Mouse (Mus musculus) ovary, postnatal 14 days (tissue): ENCODE data around the gene Spdye4a.
A peak's percentile ranks its signal among the peaks of the same experiment; 100 is the strongest.

ENCODE experiments used
- DNase-seq: peaks from one replicate; pipeline ENCODE4 v3.0.0; 2022; ENCODE audit warnings: low spot score

Gene Spdye4a

GRCm38 (mm10) chr5:143226790-143227189 lies at the start of gene Spdye4a:
Gene Spdye4a, minus strand, starts transcription at chr5:143226890.
- no peak for DNase-seq

GRCm38 (mm10) chr5:143275761-143276160 lies 49.1 kb upstream of the Spdye4a start:
- no peak for DNase-seq

- no peak for DNase-seq
Measured at GRCm38 (mm10) chr5:143272540-143273330, 46.0 kb upstream of the Spdye4a start.

- no peak for DNase-seq
Measured at GRCm38 (mm10) chr5:143272108-143272507, 45.4 kb upstream of the Spdye4a start.

DNA sequence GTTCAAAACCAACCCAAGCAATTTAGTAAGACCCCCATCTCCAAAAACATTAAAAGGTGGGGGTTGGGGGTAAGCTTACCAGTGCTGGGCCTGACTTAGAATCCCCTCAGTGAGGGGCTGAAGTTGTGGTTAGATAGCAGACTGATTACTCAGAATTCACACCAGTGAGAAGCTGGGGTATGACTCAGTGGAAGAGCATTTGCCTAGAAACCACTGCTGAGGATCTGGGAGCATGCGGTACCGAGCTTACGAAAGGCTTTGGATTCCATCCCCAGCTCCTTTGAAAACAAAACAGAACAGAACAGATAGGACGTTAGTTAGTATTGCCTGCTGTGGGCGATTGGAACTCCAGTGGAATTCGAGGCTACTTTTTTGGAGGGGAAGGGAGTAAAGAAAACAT lies 45.0 kb upstream of the Spdye4a start:
- DNase-seq, result no peak

DNA sequence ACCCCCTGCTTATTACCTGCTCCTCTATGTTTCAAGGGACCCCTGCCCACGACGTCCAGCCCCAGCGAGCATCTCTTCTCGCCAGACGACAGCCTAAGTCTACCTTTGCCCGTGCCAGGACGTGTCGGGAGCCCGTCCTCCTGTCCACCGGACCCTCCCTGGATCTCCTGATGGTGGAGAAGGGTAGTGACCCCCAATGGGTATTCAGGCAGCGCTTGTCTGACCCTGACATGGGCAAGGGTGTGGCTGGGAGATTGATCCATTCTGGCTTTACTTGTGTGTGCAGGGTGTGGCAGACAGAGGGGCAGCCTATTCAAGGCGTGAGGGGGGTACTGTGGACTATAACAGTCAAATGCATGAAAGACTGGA lies 43.4 kb upstream of the Spdye4a start:
- DNase-seq, result no peak

- DNase-seq, result peak; percentile 62
Measured at GRCm38 (mm10) chr5:143269363-143270150, 42.9 kb upstream of the Spdye4a start, which contains the start of gene Zfp316. Gene Zfp316, minus strand, starts transcription at chr5:143270022.

DNA sequence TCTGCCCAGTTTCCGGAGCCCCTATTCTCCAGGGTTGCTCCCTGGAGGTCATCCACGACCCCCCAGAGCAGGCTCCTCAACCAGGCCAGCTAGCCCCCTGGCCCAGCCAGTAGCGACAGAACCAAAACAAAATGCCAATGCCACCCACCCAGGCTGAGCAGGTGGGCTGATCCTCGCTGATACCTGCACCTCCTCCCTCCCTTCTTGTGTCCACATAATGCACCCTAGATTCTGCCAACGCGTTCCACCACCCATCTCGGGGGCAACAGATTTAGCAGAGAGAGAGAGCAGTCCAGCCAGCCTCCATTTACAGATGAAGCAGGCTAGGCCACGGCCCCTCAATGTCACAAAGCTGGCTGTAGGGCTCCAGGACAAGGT lies 42.3 kb upstream of the Spdye4a start:
- DNase-seq, result no peak

DNA sequence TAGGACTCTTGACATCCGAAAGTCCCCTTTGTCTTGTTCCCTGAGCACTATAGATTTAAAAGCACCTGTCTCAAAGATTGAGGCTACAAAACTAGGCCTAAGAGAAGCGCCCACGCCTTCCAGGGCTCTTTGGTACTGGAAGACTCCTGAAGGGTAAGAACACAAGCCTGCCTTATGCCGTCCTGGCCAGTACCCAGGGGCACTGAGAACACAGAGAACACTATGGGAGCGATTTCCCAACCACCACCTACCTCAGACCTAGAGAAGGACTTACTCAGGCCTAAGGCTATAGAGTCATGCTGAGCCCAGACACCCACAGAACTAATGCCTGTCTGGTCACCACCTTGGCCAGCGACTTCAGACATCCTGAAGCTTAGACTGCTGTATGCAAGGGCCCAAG lies 40.1 kb upstream of the Spdye4a start:
- DNase-seq, result no peak

DNA sequence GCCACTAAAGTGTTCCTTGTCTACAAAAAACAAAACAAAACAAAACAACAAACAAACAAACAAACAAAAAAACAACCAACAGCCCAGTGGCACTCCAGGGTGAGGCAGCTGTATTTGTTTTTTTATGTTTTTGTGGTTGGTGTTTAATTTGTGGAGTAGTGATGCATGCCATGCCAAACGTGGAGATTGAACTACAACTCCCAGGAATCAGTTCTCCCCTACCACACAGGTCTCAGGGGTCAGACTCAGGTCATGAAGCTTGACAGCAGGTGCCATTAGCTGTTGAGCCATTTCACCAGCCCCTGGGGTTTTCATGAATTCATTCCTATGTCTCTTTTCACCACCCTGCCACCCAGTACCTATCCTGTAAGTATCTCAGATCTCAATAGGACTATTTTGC lies 38.7 kb upstream of the Spdye4a start:
- DNase-seq, result no peak

- DNase-seq, result no peak
Measured at GRCm38 (mm10) chr5:143264689-143265088, 38.0 kb upstream of the Spdye4a start.

DNA sequence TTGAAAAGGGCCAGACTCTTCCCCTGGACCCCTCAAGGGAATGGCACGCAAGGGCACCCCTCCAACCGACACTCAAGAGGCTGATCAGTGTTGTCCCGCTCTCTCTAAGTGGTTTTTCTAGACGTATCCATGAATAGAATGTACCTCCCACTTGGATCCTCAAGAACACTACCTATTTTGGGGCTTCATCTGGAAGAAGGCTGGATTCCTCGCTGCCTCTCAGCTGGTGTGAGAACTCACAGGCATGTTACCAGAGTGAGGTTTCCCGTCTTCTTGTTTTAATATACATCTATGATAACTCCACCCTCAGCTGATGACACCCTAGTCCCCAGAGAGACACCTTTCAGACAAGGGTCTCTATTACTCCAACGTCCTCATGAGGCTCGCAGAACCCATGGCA lies 34.9 kb upstream of the Spdye4a start:
- DNase-seq, result no peak

GRCm38 (mm10) chr5:143255802-143256201 lies 29.1 kb upstream of the Spdye4a start:
- DNase-seq, result no peak

DNA sequence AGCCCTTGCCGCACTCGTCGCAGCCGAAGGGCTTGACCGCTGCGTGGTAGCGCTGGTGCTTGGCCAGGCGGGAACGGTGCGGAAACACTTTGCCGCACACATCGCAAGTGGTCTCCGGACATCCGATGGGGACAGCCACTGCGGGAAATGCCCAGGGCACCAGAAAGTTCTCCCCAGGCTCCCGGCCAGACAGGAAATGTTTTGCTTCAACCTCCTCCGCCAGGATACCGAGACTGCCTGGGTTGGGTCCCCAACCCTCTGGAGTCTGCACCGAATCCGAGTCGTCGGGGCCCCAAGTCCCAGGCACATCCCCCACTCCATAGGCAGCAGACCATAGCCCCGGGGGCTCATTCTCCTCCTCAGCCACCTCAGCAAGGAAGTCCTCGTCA lies 28.4 kb upstream of the Spdye4a start:
- DNase-seq, result no peak

DNA sequence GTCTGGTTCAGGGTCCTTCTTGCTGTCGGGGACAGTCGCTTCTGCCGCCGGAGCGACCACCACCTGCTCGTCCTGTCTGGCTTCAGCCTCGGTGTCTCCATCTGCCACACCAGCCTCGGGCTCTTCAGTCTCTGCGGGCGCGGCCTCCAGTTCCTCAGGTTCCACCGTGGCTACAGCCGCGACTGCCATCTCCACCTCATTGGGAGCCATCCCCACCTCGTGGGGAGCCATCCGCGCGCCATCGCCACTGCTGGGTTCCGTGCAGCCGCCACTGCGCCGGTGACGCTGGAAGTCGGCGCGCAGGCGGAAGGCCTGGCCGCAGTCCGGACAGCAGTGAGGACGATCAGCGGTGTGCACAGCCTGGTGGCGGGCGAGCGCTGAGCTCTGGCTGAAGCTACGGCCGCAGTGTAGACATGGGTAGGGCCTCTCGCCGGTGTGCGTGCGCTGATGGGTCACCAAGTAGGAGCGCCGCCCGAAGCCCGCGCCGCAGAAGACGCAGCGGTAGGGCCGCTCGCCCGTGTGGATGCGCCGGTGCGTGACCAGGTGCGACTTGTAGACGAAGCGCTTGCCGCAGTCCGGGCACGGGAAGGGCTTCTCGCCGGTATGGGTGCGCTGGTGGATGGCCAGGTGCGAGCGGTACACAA lies 27.9 kb upstream of the Spdye4a start:
- DNase-seq, result no peak

DNA sequence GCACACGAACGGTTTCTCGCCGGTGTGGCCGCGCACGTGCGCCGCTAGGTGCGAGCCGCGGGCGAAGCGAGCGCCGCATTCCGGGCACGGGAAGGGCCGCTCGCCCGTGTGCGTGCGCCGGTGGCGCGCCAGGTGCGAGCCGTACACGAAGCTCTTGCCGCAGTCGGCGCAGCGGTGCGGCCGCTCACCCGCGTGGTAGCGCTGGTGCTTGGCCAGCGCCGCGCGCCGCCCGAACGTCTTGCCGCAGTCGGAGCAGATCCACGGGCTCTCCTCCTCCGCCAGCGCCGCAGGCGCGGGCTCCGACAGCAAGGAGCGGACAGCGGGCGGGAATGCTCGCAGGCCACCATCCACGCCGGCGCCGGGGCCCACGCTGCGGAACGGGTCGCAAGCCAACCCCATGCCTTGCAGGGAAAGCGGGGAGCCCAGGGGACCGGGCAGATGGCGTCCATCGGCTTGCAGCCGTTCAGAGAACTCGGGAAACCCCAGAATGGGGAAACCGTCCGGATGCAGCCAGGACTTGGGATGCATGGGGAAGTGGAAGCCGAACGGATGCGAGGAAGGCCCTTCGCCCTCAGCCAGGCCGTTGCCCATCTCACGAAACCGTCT lies 27.3 kb upstream of the Spdye4a start:
- DNase-seq, result no peak

DNA sequence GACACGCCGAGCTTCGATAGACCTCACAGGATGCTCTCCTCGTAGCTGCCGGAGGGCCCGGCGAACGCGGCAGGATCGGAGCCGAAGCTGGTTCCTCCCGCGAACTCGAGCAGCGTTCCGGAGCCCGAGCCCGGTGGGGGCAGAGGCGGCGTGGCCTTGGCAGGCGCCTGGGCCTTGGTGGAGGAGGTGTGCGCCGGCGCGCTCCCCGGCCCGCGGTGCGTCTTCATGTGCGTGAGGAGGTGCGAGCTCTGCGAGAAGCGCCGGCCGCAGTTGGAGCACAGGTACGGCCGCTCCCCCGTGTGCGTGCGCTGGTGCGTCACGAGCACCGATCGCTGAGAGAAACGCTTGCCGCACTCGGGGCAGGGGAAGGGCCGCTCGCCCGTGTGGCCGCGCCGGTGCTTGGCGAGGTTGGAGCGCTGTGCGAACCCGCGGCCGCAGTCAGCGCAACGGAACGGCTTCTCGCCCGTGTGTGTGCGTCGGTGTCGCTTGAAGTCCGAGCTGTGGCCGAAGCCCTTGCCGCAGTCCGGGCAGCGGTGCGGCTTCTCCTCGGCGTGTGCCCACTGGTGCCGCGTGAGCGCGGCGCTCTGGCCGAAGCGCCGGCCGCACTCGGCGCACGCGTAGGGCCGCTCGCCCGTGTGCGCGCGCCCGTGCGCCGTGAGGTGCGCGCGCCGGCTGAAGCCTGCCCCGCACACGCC lies 26.6 kb upstream of the Spdye4a start:
- no peak for DNase-seq

GRCm38 (mm10) chr5:143252791-143253185 lies 26.1 kb upstream of the Spdye4a start:
- no peak for DNase-seq

- DNase-seq, result no peak
Measured at GRCm38 (mm10) chr5:143252039-143252438, 25.3 kb upstream of the Spdye4a start.

DNA sequence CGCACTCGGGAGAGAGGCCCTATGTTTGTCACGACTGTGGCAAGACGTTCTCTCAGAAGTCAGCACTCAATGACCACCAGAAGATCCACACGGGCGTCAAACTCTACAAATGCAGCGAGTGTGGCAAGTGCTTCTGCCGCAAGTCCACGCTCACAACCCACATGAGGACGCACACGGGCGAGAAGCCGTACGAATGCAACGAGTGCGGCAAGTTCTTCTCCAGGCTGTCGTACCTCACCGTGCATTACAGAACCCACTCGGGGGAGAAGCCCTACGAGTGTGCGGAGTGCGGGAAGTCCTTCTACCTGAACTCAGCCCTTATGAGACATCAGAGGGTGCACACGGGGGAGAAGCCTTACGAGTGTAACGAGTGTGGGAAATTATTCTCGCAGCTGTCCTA lies 18.2 kb upstream of the Spdye4a start:
- DNase-seq, result no peak

DNA sequence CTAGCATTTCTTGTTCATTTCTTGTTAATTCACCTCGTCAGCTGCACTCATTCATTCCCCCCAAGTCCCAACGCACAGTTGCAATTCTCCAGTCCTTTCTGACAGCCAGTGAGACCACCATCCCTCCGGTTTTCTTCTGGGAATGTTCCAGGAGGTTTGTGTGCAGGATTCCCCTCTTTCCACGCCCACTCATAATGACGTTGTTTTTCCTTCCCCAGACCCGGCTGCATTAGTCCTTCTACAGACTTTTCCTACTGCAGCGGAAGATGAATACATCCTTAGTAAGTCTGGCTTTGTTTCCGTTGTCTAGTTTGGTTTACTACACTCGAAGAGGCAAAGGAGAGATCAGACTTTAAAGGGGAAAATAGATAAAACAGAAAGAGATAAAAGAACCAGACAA lies 9.3 kb upstream of the Spdye4a start:
- DNase-seq, result no peak
